Mouse (Mus musculus): Measurements from ENCODE around the gene Alg12. TPM values are rescaled to one million over a fixed set of nuclear protein-coding genes. Genes with fewer than 3 reads are reported as not detected.
"Not testable (repeated sequence)": the region's sequence is repeated elsewhere in the genome, so short reads cannot be mapped to it uniquely, and the experiment has no call there.

Alg12 gene
- polyA plus RNA-seq, 1 experiment from 2014 or later, result 9.3 TPM

- not testable (repeated sequence) for H3K27me3 ChIP-seq (replicated peaks); H3K27ac ChIP-seq (ENCODE audit: poor library complexity, severe bottlenecking); H3K4me3 ChIP-seq; H3K4me2 ChIP-seq; ATAC-seq (ENCODE audit: insufficient number of reproducible peaks, low FRiP score); H3K9ac ChIP-seq; H3K9me3 ChIP-seq (replicated peaks); H3K4me1 ChIP-seq (replicated peaks)
- peaks cover 64% of the 10 kb centered on the region for H3K36me3 ChIP-seq
- WGBS, result 100% methylated on average over 2 of the region's 2 CpGs
Measured at GRCm38 (mm10) chr15:88813873-88814272, 5.2 kb downstream of the Alg12 start.

GRCm38 (mm10) chr15:88813262-88813661 lies 5.9 kb downstream of the Alg12 start:
- H3K9me3 ChIP-seq (replicated peaks), result no peaks in the 10 kb centered on the region
- H3K4me2 ChIP-seq, result no peak overlapping the region
- no peak overlapping the region for H3K9ac ChIP-seq
- H3K27ac ChIP-seq (ENCODE audit: poor library complexity, severe bottlenecking), result no peak overlapping the region
- no peaks in the 10 kb centered on the region for H3K27me3 ChIP-seq (replicated peaks)
- H3K36me3 ChIP-seq, result peaks cover 68% of the 10 kb centered on the region
- peaks cover under 1% of the 10 kb centered on the region; the same call in 1 of the 2 replicates for H3K4me1 ChIP-seq (replicated peaks)
- ATAC-seq (ENCODE audit: insufficient number of reproducible peaks, low FRiP score), result no peak
- 87% methylated on average over 3 of the region's 3 CpGs for whole genome bisulfite sequencing
- H3K4me3 ChIP-seq, result no peak overlapping the region

DNA sequence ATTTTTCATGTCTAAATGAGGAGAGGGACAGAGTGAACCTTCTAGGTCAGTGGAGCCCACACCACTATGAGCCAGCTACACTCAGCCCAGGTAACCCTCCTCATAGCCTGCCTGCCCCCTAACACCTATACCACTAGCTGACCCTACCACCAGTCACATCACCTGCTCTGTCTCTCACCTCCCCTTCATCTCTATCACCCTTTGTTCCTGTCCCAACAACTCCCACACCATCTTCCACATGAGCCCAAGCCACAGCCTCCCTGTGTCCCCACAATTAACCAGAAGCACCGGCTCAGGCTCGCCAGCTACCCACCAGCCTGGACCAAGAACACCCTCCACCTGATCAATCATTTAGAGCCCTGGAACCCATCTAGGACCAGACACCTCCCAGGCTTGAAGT lies 8.7 kb downstream of the Alg12 start:
- Histone ChIP-seq H3K27ac (ENCODE audit: poor library complexity, severe bottlenecking) (no peak overlapping the region), H3K9ac (no peak overlapping the region), H3K36me3 (peaks cover 77% of the 10 kb centered on the region), H3K9me3 (replicated peaks) (no peaks in the 10 kb centered on the region), H3K4me3 (no peak overlapping the region), H3K4me2 (no peak overlapping the region), H3K4me1 (replicated peaks) (no peaks in the 10 kb centered on the region), H3K27me3 (replicated peaks) (no peaks in the 10 kb centered on the region)
- 89% methylated on average over 2 of the region's 2 CpGs for WGBS
- no peak for ATAC-seq (ENCODE audit: insufficient number of reproducible peaks, low FRiP score)

GRCm38 (mm10) chr15:88808121-88808520 lies 11.0 kb downstream of the Alg12 start:
- Histone ChIP-seq H3K9ac (no peak overlapping the region), H3K27me3 (replicated peaks) (no peaks in the 10 kb centered on the region), H3K36me3 (peaks cover 74% of the 10 kb centered on the region), H3K4me3 (no peak overlapping the region), H3K4me1 (replicated peaks) (no peaks in the 10 kb centered on the region), H3K27ac (ENCODE audit: poor library complexity, severe bottlenecking) (no peak overlapping the region), H3K4me2 (no peak overlapping the region), H3K9me3 (replicated peaks) (no peaks in the 10 kb centered on the region)
- WGBS, result 90% methylated on average over 8 of the region's 8 CpGs
- no peak for ATAC-seq (ENCODE audit: insufficient number of reproducible peaks, low FRiP score)

DNA sequence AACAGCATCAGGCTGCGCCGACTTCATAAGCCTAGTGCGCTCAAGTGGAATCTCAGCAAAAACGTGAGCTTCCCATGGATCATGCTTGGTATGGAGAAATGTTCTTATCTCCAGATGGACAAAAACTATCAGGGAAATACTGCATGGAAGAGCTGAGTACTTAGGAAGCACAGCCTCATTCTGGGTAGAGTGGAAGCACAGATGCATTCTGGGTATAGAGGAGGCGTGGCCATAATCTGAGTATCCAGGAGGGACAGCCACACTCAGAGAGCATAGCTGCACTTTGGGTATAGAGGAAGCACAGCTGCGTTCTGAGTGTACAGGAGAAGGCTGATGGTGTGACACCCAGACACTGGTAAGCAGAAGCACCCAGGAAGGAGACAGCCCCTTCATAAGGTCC lies 16.8 kb downstream of the Alg12 start:
- 84% methylated on average over 6 of the region's 6 CpGs for WGBS
- no peaks in the 10 kb centered on the region for H3K9me3 ChIP-seq (replicated peaks)
- H3K27me3 ChIP-seq (replicated peaks), result no peaks in the 10 kb centered on the region
- H3K9ac ChIP-seq, result no peak overlapping the region
- no peak overlapping the region for H3K4me2 ChIP-seq
- no peak overlapping the region for H3K27ac ChIP-seq (ENCODE audit: poor library complexity, severe bottlenecking)
- no peak for ATAC-seq (ENCODE audit: insufficient number of reproducible peaks, low FRiP score)
- no peaks in the 10 kb centered on the region for H3K4me1 ChIP-seq (replicated peaks)
- H3K36me3 ChIP-seq, result peaks cover 40% of the 10 kb centered on the region
- no peak overlapping the region for H3K4me3 ChIP-seq

- no peak overlapping the region for H3K9ac ChIP-seq
- 86% methylated on average over 3 of the region's 3 CpGs for WGBS
- H3K27me3 ChIP-seq (replicated peaks), result no peaks in the 10 kb centered on the region
- no peak overlapping the region for H3K4me3 ChIP-seq
- ATAC-seq (ENCODE audit: insufficient number of reproducible peaks, low FRiP score), result no peak
- peaks cover 35% of the 10 kb centered on the region for H3K36me3 ChIP-seq
- H3K27ac ChIP-seq (ENCODE audit: poor library complexity, severe bottlenecking), result no peak overlapping the region
- no peak overlapping the region for H3K4me2 ChIP-seq
- H3K4me1 ChIP-seq (replicated peaks), result no peaks in the 10 kb centered on the region
- no peaks in the 10 kb centered on the region for H3K9me3 ChIP-seq (replicated peaks)
Measured at GRCm38 (mm10) chr15:88801903-88802302, 17.2 kb downstream of the Alg12 start.

- ATAC-seq (ENCODE audit: insufficient number of reproducible peaks, low FRiP score), result no peak
- Histone ChIP-seq H3K9me3 (replicated peaks) (no peaks in the 10 kb centered on the region), H3K4me3 (no peak overlapping the region), H3K9ac (no peak overlapping the region), H3K4me1 (replicated peaks) (no peaks in the 10 kb centered on the region), H3K27me3 (replicated peaks) (no peaks in the 10 kb centered on the region), H3K36me3 (peaks cover 26% of the 10 kb centered on the region), H3K27ac (ENCODE audit: poor library complexity, severe bottlenecking) (no peak overlapping the region), H3K4me2 (no peak overlapping the region)
- WGBS, result 86% methylated on average over 6 of the region's 6 CpGs
Measured at GRCm38 (mm10) chr15:88800921-88801354, 18.2 kb downstream of the Alg12 start.

DNA sequence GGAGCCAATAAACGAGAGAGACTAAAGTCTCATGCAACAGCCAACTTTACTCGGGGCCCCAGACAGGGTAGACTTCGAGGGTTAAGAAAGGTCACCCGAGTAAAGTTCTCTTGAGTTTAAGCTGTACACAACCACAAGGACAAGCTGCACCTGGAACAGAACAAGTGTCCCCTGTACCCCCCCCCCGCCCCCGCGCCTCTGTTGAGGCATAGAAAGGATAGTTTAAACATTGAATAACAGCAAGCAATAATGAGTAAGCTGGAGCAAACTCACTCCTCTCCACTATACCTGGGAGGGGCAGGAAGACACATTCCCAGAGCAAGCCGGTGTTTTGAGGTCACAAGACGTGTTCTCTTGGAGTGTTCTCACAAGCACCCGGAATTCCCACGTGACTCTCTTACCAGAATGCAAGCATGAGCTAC lies 19.2 kb downstream of the Alg12 start:
- no peak overlapping the region for H3K4me2 ChIP-seq
- no peaks in the 10 kb centered on the region for H3K4me1 ChIP-seq (replicated peaks)
- 82% methylated on average over 11 of the region's 11 CpGs for WGBS
- no peak overlapping the region for H3K4me3 ChIP-seq
- no peak overlapping the region for H3K9ac ChIP-seq
- peaks cover 16% of the 10 kb centered on the region for H3K36me3 ChIP-seq
- no peak overlapping the region for H3K27ac ChIP-seq (ENCODE audit: poor library complexity, severe bottlenecking)
- no peaks in the 10 kb centered on the region for H3K9me3 ChIP-seq (replicated peaks)
- no peak for ATAC-seq (ENCODE audit: insufficient number of reproducible peaks, low FRiP score)
- H3K27me3 ChIP-seq (replicated peaks), result no peaks in the 10 kb centered on the region

GRCm38 (mm10) chr15:88794729-88795128 lies 24.4 kb downstream of the Alg12 start:
- not testable (repeated sequence) for ATAC-seq (ENCODE audit: insufficient number of reproducible peaks, low FRiP score); H3K36me3 ChIP-seq; H3K27ac ChIP-seq (ENCODE audit: poor library complexity, severe bottlenecking); H3K27me3 ChIP-seq (replicated peaks); H3K4me2 ChIP-seq; H3K4me3 ChIP-seq; H3K4me1 ChIP-seq (replicated peaks); H3K9ac ChIP-seq; H3K9me3 ChIP-seq (replicated peaks)
- WGBS, result 85% methylated on average over 5 of the region's 5 CpGs

DNA sequence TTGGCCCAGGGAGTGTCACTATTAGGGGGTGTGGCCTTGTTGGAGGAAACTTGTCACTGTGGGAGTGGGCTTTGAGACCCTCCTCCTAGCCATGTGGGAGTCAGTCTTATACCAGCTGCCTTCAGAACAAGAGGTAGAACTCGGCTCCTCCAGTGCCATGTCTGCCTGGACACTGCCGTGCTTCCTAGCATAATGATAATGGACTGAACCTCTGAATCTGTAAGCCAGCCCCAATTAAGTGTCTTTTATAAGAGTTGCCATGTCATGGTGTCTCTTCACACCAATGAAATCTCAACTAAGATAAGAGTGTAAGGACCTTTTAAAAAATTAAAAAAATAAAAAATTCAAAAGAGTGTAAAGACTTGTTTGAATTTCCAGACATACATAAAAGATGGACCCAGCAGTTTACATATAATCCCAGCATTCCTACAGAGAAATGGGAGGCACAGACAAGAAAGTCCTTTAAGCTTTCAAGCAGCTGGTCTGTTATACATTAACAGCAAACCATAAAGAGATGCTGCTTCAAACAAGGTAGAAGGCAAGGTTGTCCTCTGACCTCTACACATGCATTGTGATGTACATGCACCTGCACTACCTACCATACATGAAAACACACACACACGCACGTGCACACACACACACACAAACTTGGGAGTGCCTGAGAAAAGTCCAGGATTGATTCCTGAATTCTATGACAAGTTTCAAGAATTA lies 26.8 kb downstream of the Alg12 start:
- Histone ChIP-seq H3K9me3 (replicated peaks) (no peaks in the 10 kb centered on the region), H3K36me3 (peaks cover under 1% of the 10 kb centered on the region; the same call in 1 of the 2 replicates), H3K27me3 (replicated peaks) (no peaks in the 10 kb centered on the region), H3K4me2 (no peak overlapping the region), H3K9ac (no peak overlapping the region), H3K27ac (ENCODE audit: poor library complexity, severe bottlenecking) (no peak overlapping the region), H3K4me3 (no peak overlapping the region), H3K4me1 (replicated peaks) (no peaks in the 10 kb centered on the region)
- WGBS, result 78% methylated on average over 4 of the region's 4 CpGs
- no peak for ATAC-seq (ENCODE audit: insufficient number of reproducible peaks, low FRiP score)

DNA sequence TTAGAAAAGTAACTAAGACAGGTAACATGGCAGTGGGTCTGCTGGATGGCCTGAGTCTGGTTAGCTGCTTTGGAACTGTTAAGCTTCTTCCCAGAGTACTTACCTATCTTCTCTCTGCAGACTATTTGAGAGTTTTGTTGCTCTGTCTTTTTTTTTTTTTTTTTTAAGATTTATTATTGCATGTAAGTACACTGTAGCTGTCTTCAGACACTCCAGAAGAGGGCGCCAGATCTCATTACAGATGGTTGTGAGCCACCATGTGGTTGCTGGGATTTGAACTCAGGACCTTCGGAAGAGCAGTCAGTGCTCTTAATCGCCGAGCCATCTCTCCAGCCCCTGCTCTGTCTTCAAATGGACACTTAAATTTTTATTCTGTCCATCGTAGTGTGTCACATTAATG lies 44.5 kb downstream of the Alg12 start:
- H3K27me3 ChIP-seq (replicated peaks); ATAC-seq (ENCODE audit: insufficient number of reproducible peaks, low FRiP score); H3K9ac ChIP-seq; H3K4me3 ChIP-seq; H3K27ac ChIP-seq (ENCODE audit: poor library complexity, severe bottlenecking); H3K9me3 ChIP-seq (replicated peaks); H3K4me2 ChIP-seq; H3K4me1 ChIP-seq (replicated peaks): not testable (repeated sequence)
- 89% methylated on average over 5 of the region's 5 CpGs for WGBS
- peaks cover 53% of the 10 kb centered on the region for H3K36me3 ChIP-seq

- H3K9ac ChIP-seq, result no peak overlapping the region
- no peak overlapping the region for H3K4me3 ChIP-seq
- H3K9me3 ChIP-seq (replicated peaks), result no peaks in the 10 kb centered on the region; the same call in 1 of the 2 replicates
- no peak for ATAC-seq (ENCODE audit: insufficient number of reproducible peaks, low FRiP score)
- H3K4me2 ChIP-seq, result no peak overlapping the region
- no peaks in the 10 kb centered on the region for H3K27me3 ChIP-seq (replicated peaks)
- H3K27ac ChIP-seq (ENCODE audit: poor library complexity, severe bottlenecking), result no peak overlapping the region
- WGBS, result 88% methylated on average over 1 of the region's 1 CpGs
- peaks cover 50% of the 10 kb centered on the region for H3K36me3 ChIP-seq
- H3K4me1 ChIP-seq (replicated peaks), result no peaks in the 10 kb centered on the region
Measured at GRCm38 (mm10) chr15:88768537-88768936, 50.6 kb downstream of the Alg12 start.
